Mouse (Mus musculus) induced T-regulatory cell, adult 2 months (primary cell): ENCODE results near the gene Cela2a.
A peak's percentile ranks its signal among the peaks of the same experiment; 100 is the strongest.

ENCODE experiments used
- DNase-seq: peaks from one replicate; pipeline ENCODE4 v3.0.0-alpha.2; 2012; ENCODE audit warnings: low read depth

The Cela2a gene

DNA sequence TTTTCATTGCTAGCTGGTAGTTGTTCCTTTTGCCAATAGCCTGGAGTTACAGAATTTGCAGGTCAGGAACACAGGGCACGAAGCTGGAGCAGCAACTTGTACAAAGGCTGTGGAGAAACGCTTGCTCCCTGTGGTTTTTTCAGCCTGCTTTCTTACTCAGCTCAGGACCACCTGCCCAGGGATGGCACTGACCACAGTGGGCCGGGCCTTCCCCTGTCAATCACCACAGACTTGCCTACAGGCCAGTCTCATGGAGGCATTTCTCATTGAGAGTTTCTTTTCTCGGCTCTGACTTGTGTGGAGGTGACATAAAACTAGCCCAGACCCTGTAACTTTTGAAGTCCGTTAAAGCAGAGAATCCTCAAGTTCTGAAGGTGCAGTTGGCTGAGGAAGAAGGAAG is 28.4 kb downstream of the Cela2a start:
- no peak for DNase-seq

GRCm38 (mm10) chr4:141796954-141797353 is 29.0 kb downstream of the Cela2a start:
- DNase-seq, result no peak

DNA sequence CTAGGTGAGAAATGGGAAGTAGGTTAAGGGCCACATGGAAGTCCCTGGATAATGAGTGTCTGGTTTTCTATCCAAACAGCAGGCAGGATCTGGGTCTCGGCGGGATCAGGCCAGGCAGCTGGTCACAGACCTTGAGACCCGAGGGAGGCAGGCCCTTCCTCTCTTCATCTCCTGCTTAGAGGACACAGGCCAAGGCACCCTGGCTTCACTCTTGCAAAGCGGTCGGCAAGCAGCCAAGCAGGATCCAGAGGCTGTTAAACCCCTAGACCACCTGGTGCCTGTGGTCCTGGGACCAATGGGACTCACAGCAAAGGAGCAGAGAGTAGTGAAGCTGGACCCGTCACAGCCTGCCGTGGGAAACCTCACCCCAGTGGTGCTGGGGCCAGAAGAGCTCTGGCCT is 29.6 kb downstream of the Cela2a start:
- DNase-seq, result no peak

- no peak for DNase-seq
Observed at GRCm38 (mm10) chr4:141794152-141794535, 31.8 kb downstream of the Cela2a start.

DNA sequence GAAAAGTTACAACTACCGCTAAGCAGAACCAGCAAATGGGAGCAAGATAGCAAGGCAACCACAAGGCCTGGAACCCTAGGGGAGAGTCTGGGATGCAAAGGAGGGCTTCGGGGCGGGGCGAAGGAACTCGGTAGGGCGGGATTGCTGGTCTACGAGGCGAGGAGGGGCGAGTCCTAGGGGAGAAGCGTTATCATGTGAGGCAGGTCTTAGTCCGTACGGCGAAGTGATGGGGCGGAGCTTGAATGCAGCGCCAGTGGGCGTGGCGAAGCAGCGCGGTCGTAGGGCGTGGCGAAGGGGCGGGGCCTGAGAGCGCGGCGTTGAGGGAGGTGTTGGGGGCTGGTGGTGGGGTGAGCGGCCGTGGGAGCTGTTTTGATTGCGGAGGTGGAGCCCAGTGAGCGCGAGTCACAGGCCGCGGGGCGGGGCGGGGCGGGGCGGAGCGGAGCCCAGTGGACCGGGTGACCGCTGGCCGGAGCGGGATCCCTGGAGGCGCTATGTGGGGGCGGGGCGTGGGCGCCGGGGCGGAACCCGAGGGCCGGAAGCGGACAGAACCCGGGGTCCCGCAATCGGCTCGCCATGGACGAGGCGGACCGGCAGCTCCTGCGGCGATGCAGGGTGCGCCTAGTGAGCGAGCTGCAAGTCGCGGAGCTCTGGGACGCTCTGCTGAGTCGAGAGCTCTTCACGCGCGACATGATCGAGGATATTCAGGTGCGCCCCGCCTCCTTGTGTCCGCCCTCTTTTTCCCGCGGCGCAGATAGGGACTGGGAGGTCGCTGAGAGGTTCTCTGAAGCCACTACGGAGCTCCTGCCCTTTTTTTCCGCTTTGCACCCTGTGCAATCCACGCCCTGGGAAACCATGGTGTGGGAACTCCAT is 32.4 kb downstream of the Cela2a start, which contains the start of gene Casp9:
Casp9 (plus strand) TSS at position 331 of the 870 bp plus-strand sequence.
- peak; percentile 97 for DNase-seq

- DNase-seq, result no peak
Observed at GRCm38 (mm10) chr4:141792554-141793281, 33.2 kb downstream of the Cela2a start.

- DNase-seq, result no peak
Observed at GRCm38 (mm10) chr4:141791951-141792350, 34.0 kb downstream of the Cela2a start.

DNA sequence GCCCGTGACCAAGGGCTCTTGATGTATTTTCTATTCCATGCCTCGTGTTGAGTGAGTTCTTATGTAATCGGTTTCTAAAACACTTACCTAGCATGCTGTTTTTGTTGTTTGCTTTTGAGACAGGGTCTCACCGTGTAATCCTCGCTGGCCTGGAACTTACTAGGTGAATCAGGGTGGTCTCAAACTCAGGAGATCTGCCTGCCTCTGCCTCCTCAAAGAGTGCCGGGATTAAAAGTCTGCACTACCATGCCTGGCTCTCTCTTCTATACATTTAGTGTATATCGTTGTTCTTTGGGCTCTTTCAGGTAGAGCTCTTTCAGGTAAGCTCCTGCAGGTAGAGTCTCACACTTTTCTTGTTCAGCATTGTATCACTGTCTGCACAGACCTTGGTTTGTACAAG is 34.5 kb downstream of the Cela2a start:
- DNase-seq, result peak; percentile 31

DNA sequence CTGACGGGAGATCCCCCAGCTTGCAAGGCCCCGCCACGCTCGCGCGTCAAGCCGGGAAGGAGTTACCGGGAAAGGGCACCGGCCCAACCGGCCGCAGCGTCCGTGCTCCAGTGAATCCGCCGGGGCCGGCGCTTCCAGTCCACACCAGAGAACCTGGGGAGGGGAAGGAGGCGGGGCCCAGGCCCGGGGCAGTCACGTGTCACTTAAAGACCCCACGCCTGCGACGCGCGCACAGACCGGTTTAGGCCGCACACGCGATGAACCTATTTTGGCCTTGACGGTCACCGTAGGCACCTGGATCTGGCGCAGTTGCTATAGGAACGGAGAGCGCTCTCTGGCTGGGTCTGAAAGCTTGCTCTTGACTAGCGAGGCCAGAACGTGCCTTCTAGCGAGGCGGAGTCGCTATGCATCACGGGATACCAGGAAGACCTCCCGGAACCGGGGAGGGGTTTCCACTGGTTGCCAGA is 35.4 kb downstream of the Cela2a start, which contains the start of gene Dnajc16:
Dnajc16 (minus strand) TSS at position 408 of the 467 bp plus-strand sequence.
- peak; percentile 98 for DNase-seq

DNA sequence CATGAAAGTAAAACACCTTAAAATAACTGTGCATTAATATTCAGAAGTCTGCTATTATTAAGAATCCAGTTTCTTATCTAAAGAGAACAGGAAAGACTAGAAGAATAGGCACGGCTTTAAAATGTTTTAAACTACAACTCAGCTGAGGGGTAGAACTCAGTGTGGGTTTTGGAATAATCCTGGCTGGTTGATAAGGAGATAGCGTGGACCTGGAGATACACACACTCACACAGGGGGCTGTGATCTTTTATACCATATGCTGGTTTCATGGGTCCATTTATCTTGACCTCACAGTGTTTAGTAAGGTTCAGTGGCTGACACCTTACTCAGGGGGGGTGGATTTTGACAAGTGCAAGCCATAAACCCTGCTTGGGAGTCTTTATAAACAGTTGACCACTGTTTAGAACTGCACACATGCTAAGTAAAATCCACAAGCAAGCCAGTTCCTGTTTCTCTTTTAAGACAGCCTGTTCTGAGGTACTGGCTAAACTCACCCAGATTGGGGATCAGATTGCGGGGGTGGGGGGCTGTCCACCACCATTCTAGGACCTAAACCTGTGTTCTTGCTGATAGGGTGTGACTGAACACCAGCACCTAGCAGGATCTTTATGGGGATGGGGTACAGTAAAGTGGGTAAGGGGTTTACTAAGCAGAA is 36.3 kb downstream of the Cela2a start:
- no peak for DNase-seq

- DNase-seq, result no peak
Observed at GRCm38 (mm10) chr4:141787462-141787861, 38.5 kb downstream of the Cela2a start.

DNA sequence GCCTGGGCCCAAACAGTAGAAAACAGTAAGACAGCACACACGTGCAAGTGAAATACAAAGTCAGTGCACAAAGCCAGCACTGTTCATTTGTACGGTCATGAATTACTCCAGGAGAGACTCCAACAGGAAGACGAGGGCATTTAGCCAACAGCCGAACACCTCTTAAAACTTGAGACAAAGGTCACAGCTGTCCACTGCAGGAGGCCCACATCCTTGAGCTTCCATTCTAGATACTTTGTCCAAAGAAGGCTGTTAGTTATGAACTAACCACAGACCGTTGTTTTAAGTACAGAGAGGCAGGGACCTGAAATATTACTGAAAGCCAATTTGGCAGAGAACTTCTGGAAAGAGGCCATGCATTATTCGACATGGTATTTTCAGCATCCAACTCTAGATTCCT is 38.9 kb downstream of the Cela2a start:
- DNase-seq, result no peak

DNA sequence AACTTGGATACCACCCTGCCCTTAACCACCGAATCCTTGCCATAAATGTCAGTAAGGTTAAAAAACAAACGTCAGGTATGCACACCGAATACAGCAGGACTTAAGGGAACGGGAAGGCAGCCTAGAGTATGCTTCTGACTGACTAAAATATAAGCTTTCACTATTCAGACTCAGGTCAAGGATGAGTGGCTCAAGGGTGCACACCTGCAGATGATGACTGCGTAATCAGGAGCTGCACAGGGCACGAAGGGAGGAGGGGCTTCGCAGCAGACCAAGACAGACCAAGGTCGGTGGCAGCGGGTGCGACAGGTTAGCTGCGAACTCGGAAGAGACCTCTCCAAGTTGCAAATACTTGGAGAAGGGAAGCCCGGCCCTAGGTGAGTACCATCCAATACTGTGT is 39.8 kb downstream of the Cela2a start:
- no peak for DNase-seq

DNA sequence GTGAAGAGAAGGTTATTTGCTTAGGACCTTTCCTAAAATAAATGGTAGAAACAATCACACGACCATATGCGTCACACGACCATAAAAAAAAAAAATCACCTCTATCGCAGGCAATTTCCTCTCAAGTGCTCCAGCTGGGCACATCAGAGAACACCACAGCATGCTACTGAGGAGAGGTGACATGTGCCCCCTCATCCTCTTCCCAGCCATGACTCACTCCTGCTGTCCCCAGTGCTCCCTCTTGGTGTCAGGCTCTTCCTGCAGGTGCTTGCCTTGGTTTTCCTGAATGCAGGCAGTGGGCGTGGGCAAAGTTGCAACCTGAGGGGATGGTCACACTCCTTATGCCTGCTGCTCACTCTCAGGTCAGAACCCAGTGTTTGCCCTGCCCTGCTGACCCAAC is 41.1 kb downstream of the Cela2a start:
- DNase-seq, result no peak

- no peak for DNase-seq
Observed at GRCm38 (mm10) chr4:141781201-141781985, 44.6 kb downstream of the Cela2a start.

- DNase-seq, result no peak
Observed at GRCm38 (mm10) chr4:141779828-141780227, 46.1 kb downstream of the Cela2a start.

- DNase-seq, result peak; percentile 6
Observed at GRCm38 (mm10) chr4:141773019-141773418, 52.9 kb downstream of the Cela2a start.

DNA sequence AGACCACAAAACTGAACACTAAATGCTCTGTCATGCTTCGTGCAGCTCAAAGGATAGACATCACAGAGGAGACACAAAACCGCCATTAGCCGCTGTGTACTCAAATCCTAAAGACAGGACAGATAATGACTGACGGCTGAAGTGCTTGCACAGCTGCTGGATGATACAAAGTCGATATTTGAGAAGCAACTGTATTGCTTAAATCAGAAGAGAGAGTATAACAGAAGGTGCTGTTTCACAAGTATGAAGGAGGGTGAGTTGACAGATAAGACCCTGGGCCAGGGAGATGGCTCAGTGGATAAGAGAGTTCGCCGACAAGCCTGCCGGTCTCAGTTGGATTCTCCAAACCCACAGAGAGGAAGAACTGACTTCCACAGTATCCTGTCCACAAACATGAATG is 54.1 kb downstream of the Cela2a start:
- no peak for DNase-seq

DNA sequence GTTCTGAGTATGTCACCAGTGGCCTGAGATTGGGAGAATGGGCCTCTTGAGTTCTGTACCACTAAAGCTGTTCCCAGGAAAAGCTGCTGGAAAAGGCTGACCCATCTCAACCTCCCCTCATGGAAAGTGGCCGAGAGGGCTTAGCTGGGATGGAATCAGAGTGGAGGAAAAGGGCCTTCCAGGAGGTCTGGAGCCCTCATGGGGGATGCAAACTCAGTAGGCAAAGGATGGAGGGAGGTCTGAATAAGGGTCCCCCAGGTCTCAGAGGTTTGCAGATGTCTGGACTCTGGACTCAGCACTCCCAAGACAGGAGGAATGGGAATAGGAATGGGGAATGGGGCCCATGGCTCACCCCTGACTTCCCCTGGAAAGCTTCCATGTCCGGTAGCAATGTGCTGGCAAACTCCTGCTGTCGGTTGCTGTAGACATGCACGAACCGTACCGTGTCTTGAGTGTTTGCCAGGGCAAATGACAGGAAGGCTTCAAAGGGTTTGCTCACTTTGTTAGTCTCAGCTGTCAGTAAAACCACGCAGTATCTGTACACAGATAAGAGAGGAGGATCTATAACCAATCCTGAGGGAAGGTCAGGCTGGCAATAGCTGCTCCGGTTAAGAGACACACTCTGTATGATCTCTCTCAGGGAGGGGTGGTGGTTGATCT is 56.3 kb downstream of the Cela2a start:
- no peak for DNase-seq

DNA sequence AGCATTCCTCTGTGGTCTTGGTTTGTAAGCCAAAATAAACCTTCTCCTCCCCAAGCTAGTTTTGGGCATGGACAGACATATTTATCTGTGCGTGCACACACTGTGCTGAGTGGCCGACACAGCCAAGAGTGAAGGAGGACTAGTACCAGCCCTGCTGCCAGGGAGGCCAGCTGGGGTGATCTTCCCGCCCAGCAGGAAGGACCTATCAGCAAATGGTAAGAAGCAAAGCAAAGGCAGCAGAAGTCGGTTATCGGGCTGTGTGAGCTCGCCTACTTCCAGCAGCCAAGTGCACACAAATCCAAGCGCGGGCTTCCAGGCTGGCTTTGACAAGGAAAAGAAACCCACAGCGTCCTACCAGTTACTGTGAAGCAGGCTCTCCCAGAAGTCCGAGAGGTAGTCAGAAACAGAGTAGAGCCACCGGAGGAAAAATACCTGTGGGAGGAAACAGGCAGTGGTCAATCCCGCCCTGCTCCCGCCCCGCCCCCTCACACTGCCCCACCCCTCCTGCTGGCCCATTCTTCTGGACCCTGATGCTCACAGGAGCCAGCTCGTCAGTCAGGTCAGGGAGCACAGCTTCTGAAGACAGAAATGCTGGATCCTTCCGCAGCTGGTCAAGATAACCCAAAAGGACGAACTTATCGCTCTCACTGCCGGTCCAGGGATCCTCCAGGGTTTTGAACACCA is 58.5 kb downstream of the Cela2a start:
- no peak for DNase-seq
